Comparison of ENCODE assay signal across 8 mouse cellular contexts in genomic region chr19:43879401-43880212, GRCm38 (mm10).
DNase-seq lines count a peak whose midpoint lies in the region; ATAC-seq and TF ChIP-seq lines count a peak whose summit lies in the region.

No protein-coding gene starts in this region.

- 2% methylated on average over 41 of the region's 41 CpGs for WGBS in forebrain, postnatal 0 days
- WGBS in lung, postnatal 0 days = 2% methylated on average over 41 of the region's 41 CpGs

- H3K4me1 ChIP-seq in forebrain, postnatal 0 days (ENCODE audit: insufficient read depth) = 0 out of 2 replicates have a peak, but pooled peaks cover 5% of the 10 kb centered on the region
- H3K4me1 ChIP-seq in lung, postnatal 0 days (ENCODE audit: insufficient read depth, low read depth, low read length) = peaks cover 12% of the 10 kb centered on the region; the same call in 1 of the 2 replicates

- ATAC-seq in forebrain, postnatal 0 days = peak; percentile 92
- ATAC-seq in lung, postnatal 0 days = peak; percentile 86
- no peak for ATAC-seq in CD4-positive, CD25-positive, alpha-beta regulatory T cell, adult 4 months

- intact Hi-C loops in heart, postnatal 36 days (cut with DNase I) = loop anchor here (1.0 kb wide), 1 partner anchor 61 kb away; the partner anchor contains the start of gene Dnmbp

- H3K27ac ChIP-seq in forebrain, postnatal 0 days (ENCODE audit: low read depth, low read length) = peak overlapping the region; percentile 70
- peak overlapping the region; percentile 72; the same call in 1 of the 2 replicates for H3K27ac ChIP-seq in lung, postnatal 0 days (ENCODE audit: low read length)

- H3K4me3 ChIP-seq in forebrain, postnatal 0 days (ENCODE audit: low read depth, low read length) = peak overlapping the region; percentile 57
- H3K4me3 ChIP-seq in lung, postnatal 0 days (ENCODE audit: low read depth, low read length) = peak overlapping the region; percentile 59

- H3K4me2 ChIP-seq in forebrain, postnatal 0 days (ENCODE audit: low read depth) = peak overlapping the region; percentile 80
- H3K4me2 ChIP-seq in lung, postnatal 0 days (replicated peaks; ENCODE audit: low read depth, low read length) = peak overlapping the region; percentile 80

- no peaks in the 10 kb centered on the region for H3K27me3 ChIP-seq in forebrain, postnatal 0 days (ENCODE audit: insufficient read depth, low read length)
- H3K27me3 ChIP-seq in lung, postnatal 0 days (replicated peaks; ENCODE audit: insufficient read depth, low read length) = no peaks in the 10 kb centered on the region

- DNase-seq in NIH3T3 (ENCODE audit: low read depth) = peak; percentile 97
- DNase-seq in cerebellum, adult 18-20 months = peak; percentile 68 to 72
- peak; percentile 86 for DNase-seq in forebrain, postnatal 0 days
- peak; percentile 57 to 64 for DNase-seq in heart, postnatal 36 days
- DNase-seq in layer of hippocampus, postnatal 10 days (ENCODE audit: low spot score in 2 of 2) = peak; percentile 75 to 79
- peak; percentile 88 for DNase-seq in lung, postnatal 0 days (ENCODE audit: low spot score)
- DNase-seq in retina, postnatal 1 day = peak; percentile 91

- H3K9ac ChIP-seq in forebrain, postnatal 0 days = peak overlapping the region; percentile 68
- H3K9ac ChIP-seq in lung, postnatal 0 days (replicated peaks; ENCODE audit: low read depth) = peak overlapping the region; percentile 48

- H3K9me3 ChIP-seq in forebrain, postnatal 0 days (ENCODE audit: low read length) = no peaks in the 10 kb centered on the region
- no peaks in the 10 kb centered on the region for H3K9me3 ChIP-seq in lung, postnatal 0 days (ENCODE audit: low read length)

- H3K36me3 ChIP-seq in forebrain, postnatal 0 days (ENCODE audit: insufficient read depth) = 0 out of 2 replicates have a peak, but pooled peaks cover under 1% of the 10 kb centered on the region
- H3K36me3 ChIP-seq in lung, postnatal 0 days (ENCODE audit: insufficient read depth, low read length) = no peaks in the 10 kb centered on the region

- peak; percentile 7; the same call in 1 of the 2 replicates for TF ChIP-seq CTCF in forebrain, postnatal 0 days (IDR thresholded peaks at IDR 0.05; ENCODE audit: low read depth)
- peak; percentile 42; the same call in 1 of the 2 replicates for TF ChIP-seq CTCF in lung, postnatal 0 days (IDR thresholded peaks at IDR 0.05)

- no peak for TF ChIP-seq EP300 in lung, postnatal 0 days (IDR thresholded peaks at IDR 0.05)
